Mouse (Mus musculus) heart, postnatal 25 days (tissue): ENCODE results near the gene Ddias. TPM values are rescaled to one million over a fixed set of nuclear protein-coding genes. Genes with fewer than 3 reads are reported as not detected.
"Not testable (repeated sequence)": the region's sequence is repeated elsewhere in the genome, so short reads cannot be mapped to it uniquely, and the experiment has no call there.

ENCODE experiments used
- DNase-seq: peaks from one replicate; pipeline ENCODE4 v3.0.0; 2022; ENCODE audit warnings: low spot score
- intact Hi-C: fragments of 180-260 bp; cut with DNase I; formaldehyde crosslinking; loops from one replicate; pipeline ENCODE4 v1.15.1; 2025
- total RNA-seq, 2 experiments: library from RNA; stranded (reverse); gene quantifications; 2 replicates each; pipeline ENCODE4 v1.2.3; 2021

Gene Ddias
- under 1 TPM; 0.31 to 0.36 TPM for total RNA-seq

DNA sequence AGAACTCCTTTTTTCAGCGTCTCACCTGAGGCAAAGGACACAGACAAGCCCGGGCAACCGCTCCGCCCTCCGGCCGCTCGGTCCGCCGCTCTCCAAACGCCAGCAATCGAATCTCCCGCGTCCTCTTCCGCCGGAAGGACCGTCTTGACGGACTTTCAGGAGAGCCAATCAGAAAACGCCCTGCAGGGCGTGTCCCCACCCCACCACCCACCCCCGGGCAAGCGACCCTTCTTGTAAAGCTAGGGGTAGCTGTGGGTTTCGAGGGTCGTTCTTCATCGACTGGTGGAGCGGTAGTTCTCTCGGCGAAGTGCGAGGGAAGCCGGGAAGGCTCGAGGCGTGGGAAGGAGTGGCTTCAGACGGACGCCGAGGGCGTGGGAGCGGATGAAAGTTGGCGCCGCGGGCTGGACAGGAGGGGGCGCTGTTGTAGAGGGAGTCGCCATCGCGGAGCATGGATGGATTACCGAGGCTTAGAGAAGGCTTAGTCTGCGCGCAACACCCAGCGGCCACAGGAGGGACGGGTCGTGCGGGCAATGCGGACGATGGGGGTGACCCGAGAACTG lies at the start of gene Ddias, which contains the start of gene Prcp:
Gene Ddias (minus strand): TSS at position 132 of the 560 bp plus-strand sequence.
Gene Prcp (plus strand): TSS at position 355 of the 560 bp plus-strand sequence.
- peak; percentile 84 for DNase-seq
- intact Hi-C loops, result loop anchor here (1.0 to 5.0 kb wide), 5 partner anchors 19 to 208 kb away; no protein-coding TSS in a partner anchor

DNA sequence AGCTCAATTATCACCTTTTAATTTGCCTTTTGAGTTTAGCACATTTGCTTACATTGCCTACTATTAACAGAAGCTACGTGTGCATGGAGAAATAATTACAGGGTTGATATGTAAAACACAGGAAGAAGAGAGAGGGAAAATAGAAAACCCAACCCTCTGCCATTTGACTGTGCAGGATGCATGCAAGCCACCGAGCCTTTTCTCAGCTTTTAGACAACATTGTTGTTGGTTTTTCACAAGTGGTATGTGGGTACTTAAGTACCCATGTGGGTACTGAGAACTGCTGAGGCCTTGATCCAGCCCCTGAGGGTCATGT lies 46.8 kb upstream of the Ddias start:
- intact Hi-C loops, result no loop called here
- no peak for DNase-seq

DNA sequence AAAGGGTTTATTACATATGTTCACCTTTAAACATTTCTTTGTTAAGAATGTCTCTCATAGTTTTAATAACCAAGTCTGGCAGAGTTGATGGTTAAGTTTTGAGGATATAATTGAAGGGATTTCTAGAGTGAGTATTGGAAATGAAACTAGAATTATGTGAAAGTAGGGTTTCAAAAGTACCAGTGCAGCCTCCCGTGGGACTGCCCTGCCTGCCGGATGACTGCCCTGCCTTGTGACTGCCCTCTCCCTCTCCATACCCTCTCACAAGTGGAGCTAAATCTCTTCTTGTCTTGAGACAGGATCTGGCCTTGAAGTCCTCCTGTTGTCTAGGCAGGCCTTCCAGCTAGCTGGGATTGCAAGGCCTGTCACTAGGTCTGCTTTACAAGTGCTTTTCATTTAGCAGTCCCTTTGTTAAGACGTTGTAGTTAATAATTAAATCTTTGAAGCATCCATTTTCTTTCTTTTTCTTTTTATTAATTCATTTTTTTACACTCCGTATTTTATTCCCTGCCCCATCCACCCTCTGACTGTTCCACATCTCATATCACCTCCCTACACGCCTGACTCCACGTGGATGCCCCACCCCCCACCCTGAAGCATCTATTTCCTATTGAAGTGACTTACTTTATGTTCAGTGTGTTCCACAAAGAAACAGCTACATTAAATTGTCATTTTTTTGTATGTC lies 46.3 kb upstream of the Ddias start:
- no peak for DNase-seq
- intact Hi-C loops, result no loop called here

DNA sequence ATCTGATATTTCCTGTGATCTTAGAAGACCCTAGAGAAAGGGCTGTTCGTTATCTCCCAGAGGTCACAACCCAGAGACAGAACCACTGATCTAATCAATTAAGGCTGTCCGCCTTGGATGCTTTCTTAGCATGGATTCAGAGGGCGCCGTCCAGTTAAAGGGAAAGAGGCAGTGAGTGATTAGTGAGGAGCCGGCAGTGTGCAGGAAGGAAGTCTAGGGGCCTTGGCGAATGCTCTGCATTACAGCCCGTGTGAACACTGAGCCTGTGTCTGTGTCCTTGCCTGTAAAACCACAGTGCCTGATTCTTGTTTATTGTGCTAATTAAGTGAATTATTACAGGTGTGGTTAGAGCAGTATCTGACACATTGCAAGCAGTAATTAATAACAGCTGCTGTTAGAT lies 30.2 kb upstream of the Ddias start:
- intact Hi-C loops, DNase-seq: not testable (repeated sequence)

DNA sequence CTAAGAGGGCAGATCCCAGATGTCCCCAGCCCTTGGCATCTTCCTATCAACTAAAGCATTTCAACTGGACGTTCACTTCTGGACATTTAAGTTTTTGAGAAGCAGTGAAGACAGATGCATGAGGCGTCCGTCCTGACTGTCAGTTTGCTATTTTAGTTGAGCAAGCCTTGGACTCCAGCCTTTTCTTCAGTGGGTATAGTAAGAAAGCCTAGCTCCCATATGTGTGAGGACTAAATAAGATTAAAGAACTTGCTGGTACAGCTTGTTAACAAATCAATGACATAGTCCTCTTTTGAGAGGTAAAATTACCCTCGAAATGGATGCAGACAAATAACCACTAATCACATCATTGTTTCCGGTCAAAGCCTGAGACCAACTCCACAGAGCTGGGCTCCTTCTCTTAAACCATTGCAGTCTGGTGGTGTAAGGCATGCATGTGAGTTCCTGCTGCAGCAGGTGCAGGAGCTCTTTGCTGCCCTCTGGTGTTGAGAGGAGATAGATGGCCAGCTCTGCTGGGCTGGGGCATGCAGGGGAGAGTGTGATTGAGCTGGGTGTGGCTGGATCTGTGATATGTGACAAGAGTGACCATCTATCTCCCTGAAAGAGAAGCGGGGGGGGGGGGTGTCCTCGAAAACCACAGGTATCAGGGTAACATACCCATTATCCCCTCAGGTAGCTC lies 29.5 kb upstream of the Ddias start:
- peak; percentile 20 for DNase-seq
- intact Hi-C loops, result no loop called here

DNA sequence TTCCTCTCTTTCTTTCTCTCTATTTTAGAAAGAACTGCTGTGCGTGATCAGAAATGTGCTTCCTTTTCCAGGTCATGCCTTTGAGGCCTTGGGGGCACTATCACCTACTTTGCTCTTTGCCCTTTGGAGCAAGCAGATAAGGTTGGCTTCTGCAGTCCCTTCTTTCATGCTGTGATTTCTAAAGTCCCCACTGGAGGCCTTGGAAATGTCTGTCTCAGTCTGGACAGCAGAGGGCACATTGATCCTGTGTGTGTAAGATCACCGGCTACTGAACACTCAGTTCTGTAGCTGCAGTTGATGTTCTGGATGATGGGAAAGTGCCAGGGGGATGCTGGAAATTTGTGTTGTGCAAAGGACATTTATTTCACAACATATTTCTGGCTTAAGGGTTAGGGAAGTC lies 23.0 kb upstream of the Ddias start:
- intact Hi-C loops, result loop anchor here (2.0 to 5.0 kb wide), 2 partner anchors 40 to 65 kb away; no protein-coding TSS in a partner anchor
- DNase-seq, result no peak

DNA sequence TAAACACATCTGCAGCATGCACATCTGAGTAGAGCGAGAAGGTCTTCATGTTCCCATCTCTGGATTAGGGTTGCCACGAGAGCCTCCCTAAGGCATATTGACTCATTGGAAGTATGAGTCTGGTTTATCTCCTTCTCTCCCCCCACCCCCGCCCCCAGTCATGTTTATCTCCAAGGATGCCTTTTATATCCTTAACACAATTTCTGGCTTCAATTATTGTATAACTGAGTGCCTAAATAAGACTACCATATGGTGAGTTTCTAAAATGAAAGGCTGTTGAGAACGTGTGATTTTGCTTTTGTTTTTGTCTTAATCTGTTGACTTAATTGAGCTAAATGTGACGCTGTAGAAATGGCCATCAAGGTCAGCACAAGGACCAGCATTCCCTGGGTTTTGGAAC lies 22.0 kb upstream of the Ddias start:
- intact Hi-C loops, result loop anchor here (2.0 to 5.0 kb wide), 2 partner anchors 41 to 66 kb away; no protein-coding TSS in a partner anchor
- no peak for DNase-seq

DNA sequence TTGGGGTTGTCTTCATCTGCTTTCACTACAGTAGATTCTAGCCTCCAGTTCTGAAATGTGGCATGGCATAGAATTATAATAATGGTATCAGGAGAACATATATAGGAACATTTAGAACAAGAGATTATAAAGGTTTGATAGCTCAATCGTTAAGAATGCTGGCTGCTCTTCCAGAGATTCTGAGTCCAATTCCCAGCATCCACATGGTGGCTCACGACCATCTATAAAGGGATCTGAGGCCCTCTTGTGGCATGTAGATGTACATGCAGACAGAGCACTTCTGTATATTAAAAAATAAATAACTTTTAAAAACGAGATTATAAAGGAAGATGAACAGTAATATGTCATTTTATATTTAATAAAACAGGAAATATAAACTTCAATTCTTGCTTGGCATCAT lies 19.4 kb upstream of the Ddias start:
- intact Hi-C loops, result loop anchor here (1.0 to 5.0 kb wide), 2 partner anchors 19 to 199 kb away; partner anchors contain the start of genes Ddias and Prcp
- no peak for DNase-seq

DNA sequence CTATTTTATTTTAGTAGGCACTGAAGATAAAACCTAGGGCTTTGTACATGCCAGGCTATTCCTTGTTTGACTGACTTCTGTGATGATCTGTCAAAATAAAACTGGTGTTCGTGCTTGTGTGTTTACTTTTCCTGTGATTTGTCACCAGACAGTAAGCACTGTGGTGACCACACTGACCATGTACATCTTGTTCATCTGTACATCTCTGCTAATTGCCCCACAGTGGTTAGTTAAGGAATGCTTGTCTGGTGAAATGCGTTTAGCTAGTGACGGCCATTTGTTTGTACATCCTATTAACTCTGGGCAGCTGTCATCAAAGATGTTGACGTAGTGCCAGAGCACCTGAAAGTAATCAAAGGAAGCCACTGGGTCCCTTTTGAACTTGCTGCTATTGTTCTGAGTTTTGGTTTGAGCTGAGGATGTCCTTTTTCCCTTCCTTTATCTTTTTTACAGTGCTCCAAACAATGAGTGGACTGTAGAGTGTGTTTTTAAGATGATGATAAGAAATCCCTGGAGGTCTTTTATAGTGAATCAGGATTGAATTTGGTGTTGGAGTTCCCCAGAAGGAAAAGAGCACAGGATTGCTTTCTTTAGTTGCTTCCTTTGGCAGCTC lies 16.7 kb upstream of the Ddias start:
- intact Hi-C loops, result loop anchor here (5.0 kb wide), 1 partner anchor 202 kb away; no protein-coding TSS in a partner anchor
- no peak for DNase-seq

DNA sequence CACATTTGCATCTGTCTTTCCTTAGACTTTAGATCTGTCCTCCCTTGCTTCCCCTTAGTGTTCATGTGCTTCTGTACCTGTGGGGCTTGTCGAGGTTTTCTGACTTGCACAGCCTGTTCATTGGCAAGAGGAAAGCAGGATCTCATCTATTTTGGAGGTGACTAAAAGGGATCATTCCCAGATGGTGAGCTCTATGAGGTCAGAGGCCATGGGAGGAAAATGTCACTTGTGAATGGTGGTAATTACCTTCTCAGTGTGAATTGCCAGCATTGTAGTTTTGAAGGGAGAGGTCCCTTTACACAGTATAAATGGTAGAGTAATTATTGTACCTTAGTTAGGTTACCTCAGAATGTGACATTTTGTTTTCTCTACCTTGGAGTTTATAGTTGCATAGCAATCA lies 16.2 kb upstream of the Ddias start:
- intact Hi-C loops, result loop anchor here (5.0 kb wide), 1 partner anchor 202 kb away; no protein-coding TSS in a partner anchor
- DNase-seq, result no peak

DNA sequence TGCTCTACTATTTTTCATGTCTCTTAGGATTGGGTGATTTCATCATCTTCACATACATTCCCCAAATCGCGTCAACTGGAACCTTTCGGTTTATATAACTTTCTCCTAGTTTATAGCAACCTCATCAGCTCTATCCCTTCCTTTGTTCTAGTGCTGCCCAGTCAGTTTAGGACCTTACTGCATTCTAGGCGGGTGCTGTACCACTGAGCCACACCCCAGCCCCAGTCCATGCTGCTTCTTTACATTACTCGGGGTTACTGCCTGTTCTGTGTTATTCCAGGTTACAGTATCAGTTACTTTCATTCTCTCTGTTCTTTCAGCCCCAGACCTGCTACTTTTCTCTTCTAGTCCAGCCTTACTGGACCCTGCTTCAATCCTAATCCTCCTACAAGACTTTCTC lies 13.2 kb upstream of the Ddias start:
- DNase-seq, result no peak
- intact Hi-C loops, result no loop called here

DNA sequence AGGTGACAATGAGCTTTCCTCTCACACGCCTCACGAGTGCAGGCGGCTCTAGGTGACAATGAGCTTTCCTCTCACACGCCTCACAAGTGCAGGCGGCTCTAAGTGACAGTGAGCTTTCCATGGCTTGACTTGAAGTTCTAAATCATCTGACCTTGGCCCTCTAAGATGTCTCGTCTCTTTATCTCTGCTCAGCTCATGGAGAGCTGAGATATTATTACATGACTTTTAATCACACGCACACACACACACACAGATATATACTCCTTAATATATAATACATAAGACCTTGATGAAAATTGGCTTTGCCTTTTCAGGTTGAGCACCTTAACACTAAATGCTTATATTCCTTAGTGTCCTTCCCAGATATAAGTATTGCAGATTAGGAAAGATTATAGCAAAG lies 12.8 kb upstream of the Ddias start:
- intact Hi-C loops, result no loop called here
- DNase-seq, result no peak

DNA sequence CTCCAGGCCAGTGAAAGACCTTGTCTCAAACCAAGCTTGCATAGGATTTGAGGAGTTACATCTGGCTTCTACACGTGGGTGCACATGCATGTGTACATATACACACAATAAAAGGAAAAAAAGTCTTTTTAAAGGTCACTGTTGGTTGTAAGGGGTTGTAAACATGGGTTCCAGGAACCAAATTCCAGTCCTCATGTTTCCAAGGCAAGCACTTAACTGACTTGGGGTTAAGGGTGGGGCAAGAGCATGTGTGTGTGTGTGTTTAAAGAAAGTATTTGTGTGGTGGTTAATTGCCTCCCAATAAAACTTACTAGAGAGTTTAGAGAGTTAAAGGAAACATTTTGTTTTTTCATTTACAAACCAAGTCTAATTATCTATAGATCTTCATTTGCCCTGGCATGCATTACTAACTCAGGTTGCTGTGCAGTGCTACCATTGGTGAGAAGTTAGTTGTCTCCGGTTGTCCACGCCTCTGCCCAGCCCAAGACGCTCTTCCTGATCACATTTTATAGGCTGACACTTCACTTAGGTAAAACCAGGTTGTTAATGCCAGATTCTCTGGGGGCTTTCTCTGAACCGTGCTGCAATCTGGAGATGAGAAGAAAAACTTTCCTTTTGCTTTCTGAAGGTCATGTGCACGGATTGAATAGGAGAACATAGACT lies 11.1 kb upstream of the Ddias start:
- DNase-seq, result no peak
- intact Hi-C loops, result no loop called here

DNA sequence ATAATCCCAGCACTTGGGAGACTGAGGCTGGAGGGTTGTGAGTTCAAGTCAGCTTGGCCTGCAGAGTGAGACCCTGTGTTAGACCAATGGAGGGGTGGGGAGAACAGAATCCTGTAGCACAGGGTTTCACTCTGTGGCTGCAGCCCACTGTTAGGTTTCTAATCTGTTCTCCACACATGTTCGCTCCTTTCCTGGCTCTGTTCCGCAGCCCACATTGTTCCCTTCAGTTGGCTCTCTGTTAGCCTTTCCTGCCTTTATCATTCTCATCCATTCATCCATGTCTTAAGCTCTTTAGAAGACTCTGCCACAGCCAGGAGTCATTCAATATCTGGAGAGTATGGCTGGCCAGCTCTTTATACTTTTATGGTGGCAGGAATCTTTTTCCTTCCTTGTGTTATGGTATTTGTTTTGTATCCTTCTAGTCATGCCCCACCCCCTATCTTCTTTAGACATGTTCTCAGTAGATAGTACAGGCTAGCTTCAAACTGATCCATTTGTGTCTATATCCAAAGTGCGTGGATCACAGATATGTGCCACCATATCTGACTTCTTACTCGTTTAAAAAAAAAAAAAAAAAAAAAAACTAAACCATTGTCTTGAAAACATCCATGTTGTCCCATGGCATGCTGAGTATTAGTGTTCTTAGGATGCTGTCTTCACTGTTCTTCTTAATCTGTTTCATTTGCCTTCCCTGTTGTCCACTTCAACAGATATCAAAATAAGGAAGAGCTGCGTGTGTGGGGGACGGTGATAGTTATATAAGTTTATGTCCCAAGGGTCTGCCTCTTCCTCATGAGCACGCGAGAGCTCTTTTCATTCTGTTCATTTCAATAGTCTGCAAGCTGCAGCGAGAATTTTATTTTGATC lies 10.0 kb upstream of the Ddias start:
- intact Hi-C loops, result no loop called here
- no peak for DNase-seq

DNA sequence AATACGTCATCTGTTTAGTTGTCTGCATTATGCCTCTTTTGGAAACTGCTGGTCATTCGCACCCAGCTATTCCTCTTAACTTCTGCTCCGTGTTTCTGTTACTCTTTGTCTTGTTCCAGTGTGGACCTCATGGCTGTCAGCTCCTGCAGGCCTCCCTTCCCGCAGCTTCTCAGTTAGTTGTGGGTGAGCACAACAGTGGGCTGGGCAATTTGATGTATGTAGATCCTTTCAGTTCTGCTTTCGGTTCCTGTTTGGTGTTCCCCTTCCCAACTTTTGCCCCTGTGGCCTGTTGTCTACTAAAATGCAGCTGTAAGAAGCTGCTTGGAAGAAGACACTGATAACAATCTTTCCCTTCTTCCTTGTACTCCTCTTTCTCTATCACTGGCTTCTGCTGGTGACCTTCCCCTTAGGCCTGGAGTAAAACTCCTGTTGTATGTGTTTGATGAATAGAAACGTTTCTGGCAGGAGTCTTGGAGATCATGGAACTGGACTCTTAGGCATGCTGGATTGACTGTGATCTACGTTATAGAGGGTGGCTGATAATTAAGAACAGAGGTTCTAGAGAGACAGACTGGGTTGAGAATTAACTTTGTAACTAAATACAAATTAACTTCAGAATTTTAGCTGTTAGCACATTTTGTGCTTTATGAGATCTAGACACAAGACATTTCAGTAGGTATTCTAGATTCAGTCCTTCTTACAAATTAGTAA lies 4.7 kb upstream of the Ddias start:
- peak; percentile 13 for DNase-seq

DNA sequence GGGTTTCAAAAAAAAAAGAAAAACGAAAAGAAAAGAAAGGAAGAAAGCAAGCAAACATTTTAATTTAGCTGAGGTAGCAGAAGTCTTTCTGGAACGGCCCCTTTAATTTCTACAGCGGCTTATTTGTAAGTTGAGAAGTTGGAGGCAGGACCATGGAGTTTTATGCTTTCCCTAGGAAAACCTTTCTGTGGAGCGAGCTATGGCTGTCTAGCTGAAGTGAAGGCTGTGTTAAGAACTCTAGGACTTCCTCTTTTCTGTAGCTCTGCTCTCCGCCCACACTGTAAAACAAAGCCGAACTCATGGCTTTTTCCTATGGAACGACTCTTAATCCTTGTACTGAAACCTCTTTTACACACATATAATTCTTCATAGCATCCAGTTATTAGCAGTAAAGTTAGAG lies 2.5 kb upstream of the Ddias start:
- intact Hi-C loops, result loop anchor here (5.0 kb wide), 1 partner anchor 221 kb away; no protein-coding TSS in a partner anchor
- no peak for DNase-seq

More for the DNA sequence above, 4.7 kb upstream of the Ddias start:
- intact Hi-C loops, result loop anchor here (5.0 kb wide), 1 partner anchor 219 kb away; no protein-coding TSS in a partner anchor

DNA sequence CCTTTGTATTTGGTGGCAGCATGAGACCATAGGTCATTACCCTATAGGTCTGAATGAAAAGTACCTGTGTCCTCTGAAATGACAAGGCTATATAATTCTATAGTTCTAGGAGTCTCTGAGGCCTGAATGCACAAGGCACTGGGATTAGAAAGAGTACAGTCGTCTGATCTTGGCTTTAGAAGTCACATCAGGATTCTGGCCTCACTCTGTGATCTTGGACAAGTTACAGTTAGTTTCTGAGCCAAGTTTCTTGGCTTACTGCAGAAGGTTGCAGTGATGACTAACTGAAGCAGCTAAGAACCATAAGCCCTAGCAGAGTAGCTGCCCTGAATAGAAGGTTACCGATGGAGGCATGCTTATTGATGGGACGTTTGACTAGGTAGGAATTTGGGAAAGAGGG lies 2.0 kb upstream of the Ddias start:
- intact Hi-C loops, result loop anchor here (5.0 kb wide), 1 partner anchor 221 kb away; no protein-coding TSS in a partner anchor
- DNase-seq, result no peak

DNA sequence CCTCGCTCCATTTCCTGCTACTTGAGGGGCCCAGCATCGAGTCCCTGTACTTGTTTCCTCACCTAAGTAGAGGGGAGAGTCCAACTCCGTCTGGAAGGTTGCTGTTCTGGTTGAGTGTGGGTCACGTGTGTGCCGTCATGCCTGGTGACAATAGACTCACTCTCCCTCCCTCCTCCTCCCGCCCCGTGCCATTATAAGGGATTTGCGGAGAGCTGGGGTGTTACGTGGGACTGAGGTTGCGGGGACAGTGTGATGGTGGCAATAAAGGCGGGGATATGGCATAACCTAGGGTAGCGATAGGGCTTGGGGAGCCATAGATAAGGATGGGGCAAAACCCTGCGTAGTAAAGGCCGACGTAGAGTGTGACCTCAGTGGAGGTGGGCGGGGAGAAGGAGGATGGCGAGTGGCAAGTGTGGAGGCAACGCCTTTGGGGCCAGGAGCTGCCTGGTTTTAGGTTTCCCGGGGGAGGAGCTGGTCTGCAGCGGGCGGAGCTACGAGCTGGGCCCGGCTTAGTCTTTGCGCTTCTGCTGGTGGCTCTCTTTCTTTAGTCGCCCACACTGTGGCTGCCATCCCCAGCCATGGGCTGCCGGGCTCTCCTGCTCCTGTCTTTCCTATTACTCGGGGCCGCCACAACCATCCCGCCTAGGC lies 838 bp upstream of the Ddias start:
- intact Hi-C loops, result loop anchor here (1.0 to 5.0 kb wide), 6 partner anchors 18 to 222 kb away; no protein-coding TSS in a partner anchor
- peak; percentile 88 for DNase-seq
